Mouse (Mus musculus) cortical plate, adult 2 months (tissue): Measurements from ENCODE around the gene Tnfrsf1a.

Experiments
- CTCF ChIP-seq: fragments of 200-500 bp; IDR thresholded peaks from 2 replicates; pipeline ENCODE4 v1.5.1; 2011; ENCODE audit warnings: mild to moderate bottlenecking, control low read depth, low read length; ENCODE audit not compliant: insufficient read depth; ENCODE audit errors: extremely low read depth
- POLR2A ChIP-seq: fragments of 200-500 bp; IDR thresholded peaks from 2 replicates; pipeline ENCODE4 v1.6.1; 2011; ENCODE audit warnings: mild to moderate bottlenecking, low read length, control low read depth; ENCODE audit not compliant: insufficient read depth; ENCODE audit errors: extremely low read depth

GRCm38 (mm10) chr6:125309406-125309805 lies 39.8 kb upstream of the Tnfrsf1a start:
- TF ChIP-seq POLR2A: no peak
- TF ChIP-seq CTCF: no peak
